In the genomic region with DNA sequence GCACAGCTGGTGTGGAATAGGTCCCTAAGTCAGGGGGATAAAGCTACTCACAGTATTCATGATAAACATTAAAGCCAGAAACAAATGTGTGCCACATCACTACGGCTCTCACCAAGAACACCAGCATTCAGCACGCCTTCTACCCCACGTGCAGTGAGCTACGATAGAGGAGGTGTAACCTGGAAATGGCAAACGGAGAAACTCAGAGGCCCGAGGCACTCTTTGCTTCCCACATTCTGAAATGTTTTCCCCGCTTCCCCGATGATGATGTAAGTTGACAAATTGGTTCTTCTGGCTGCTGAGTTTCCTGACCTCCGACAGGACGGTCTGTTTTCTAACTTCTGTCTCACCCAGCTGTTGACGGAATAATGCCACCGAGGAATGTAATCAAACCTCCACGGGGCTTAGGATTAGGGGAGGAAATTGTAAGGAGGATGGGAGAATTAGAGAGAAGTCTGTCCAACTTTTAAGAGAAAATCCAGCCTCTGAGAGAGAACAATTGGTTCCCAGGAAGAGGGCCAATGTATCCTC, we compare ENCODE assay signal across 25 mouse cellular contexts.
A peak's percentile ranks its signal among the peaks of the same experiment; 100 is the strongest.
DNase-seq lines count a peak whose midpoint lies in the region; ATAC-seq and TF ChIP-seq lines count a peak whose summit lies in the region.
"Had no signal": no experiment of that assay in that cellular context is flagged by ENCODE, and none has a peak within 500 bp of the region (broad histone marks: within the 10 kb centered on the region; RNA-seq: fewer than 3 reads in every experiment).

No protein-coding gene starts in this region.

- no peaks in the 10 kb centered on the region for H3K27me3 ChIP-seq in heart, adult 2 months (ENCODE audit: control insufficient read depth, insufficient read depth, low read length)
- no peaks in the 10 kb centered on the region for H3K27me3 ChIP-seq in intestine, embryonic 14.5 days (replicated peaks; ENCODE audit: control insufficient read depth, insufficient read depth, low read length)
- H3K27me3 ChIP-seq in intestine, postnatal 0 days (replicated peaks; ENCODE audit: control insufficient read depth, insufficient read depth, low read length): no peaks in the 10 kb centered on the region
- no peaks in the 10 kb centered on the region for H3K27me3 ChIP-seq in stomach, embryonic 16.5 days (ENCODE audit: control insufficient read depth, insufficient read depth, low read length)
- H3K27me3 ChIP-seq in stomach, postnatal 0 days (ENCODE audit: control insufficient read depth, insufficient read depth, low read length): no peaks in the 10 kb centered on the region
- H3K27me3 ChIP-seq in embryonic facial prominence, embryonic 14.5 days (replicated peaks; ENCODE audit: control insufficient read depth, insufficient read depth, low read length): no peaks in the 10 kb centered on the region
- no peaks in the 10 kb centered on the region for H3K27me3 ChIP-seq in kidney, embryonic 15.5 days
- H3K27me3 ChIP-seq: CH12.LX; embryonic facial prominence, embryonic 15.5 days; heart, embryonic 15.5 days; hindbrain, embryonic 13.5 days; intestine, embryonic 15.5 days; Patski had no signal

- no peak for TF ChIP-seq CTCF in heart, adult 2 months (IDR thresholded peaks at IDR 0.05)
- TF ChIP-seq CTCF in intestine, postnatal 0 days (IDR thresholded peaks at IDR 0.05; ENCODE audit: low read depth): no peak
- no peak for TF ChIP-seq CTCF in stomach, postnatal 0 days (IDR thresholded peaks at IDR 0.05; ENCODE audit: low read depth)

- H3K36me3 ChIP-seq in heart, adult 2 months (ENCODE audit: control insufficient read depth, insufficient read depth, low read length): peaks cover 8% of the 10 kb centered on the region; the same call in 1 of the 2 replicates
- H3K36me3 ChIP-seq in intestine, embryonic 14.5 days (ENCODE audit: control insufficient read depth, insufficient read depth, low read length): no peaks in the 10 kb centered on the region
- H3K36me3 ChIP-seq in intestine, postnatal 0 days (ENCODE audit: control insufficient read depth, insufficient read depth): no peaks in the 10 kb centered on the region
- no peaks in the 10 kb centered on the region for H3K36me3 ChIP-seq in stomach, embryonic 16.5 days (ENCODE audit: control insufficient read depth, insufficient read depth, low read length)
- H3K36me3 ChIP-seq in stomach, postnatal 0 days (ENCODE audit: control insufficient read depth, insufficient read depth, low read length): no peaks in the 10 kb centered on the region
- no peaks in the 10 kb centered on the region for H3K36me3 ChIP-seq in embryonic facial prominence, embryonic 14.5 days (ENCODE audit: control insufficient read depth, insufficient read depth, low read length)
- no peaks in the 10 kb centered on the region for H3K36me3 ChIP-seq in kidney, embryonic 15.5 days
- H3K36me3 ChIP-seq: embryonic facial prominence, embryonic 15.5 days; forebrain, embryonic 10.5 days; heart, embryonic 15.5 days; hindbrain, embryonic 13.5 days; intestine, embryonic 15.5 days had no signal

- H3K79me2 ChIP-seq in heart, adult 2 months (replicated peaks; ENCODE audit: control insufficient read depth, insufficient read depth, low read length): peaks cover 9% of the 10 kb centered on the region

- no peaks in the 10 kb centered on the region for H3K9me3 ChIP-seq in intestine, embryonic 14.5 days (ENCODE audit: control insufficient read depth, low read length)
- H3K9me3 ChIP-seq in intestine, postnatal 0 days (ENCODE audit: control insufficient read depth): no peaks in the 10 kb centered on the region
- no peaks in the 10 kb centered on the region for H3K9me3 ChIP-seq in stomach, embryonic 16.5 days (replicated peaks; ENCODE audit: control insufficient read depth, low read length)
- H3K9me3 ChIP-seq in stomach, postnatal 0 days (ENCODE audit: control insufficient read depth, low read length): no peaks in the 10 kb centered on the region
- no peaks in the 10 kb centered on the region for H3K9me3 ChIP-seq in embryonic facial prominence, embryonic 14.5 days (ENCODE audit: control insufficient read depth, low read length)
- H3K9me3 ChIP-seq in kidney, embryonic 15.5 days (replicated peaks): no peaks in the 10 kb centered on the region
- H3K9me3 ChIP-seq: embryonic facial prominence, embryonic 15.5 days; forebrain, embryonic 10.5 days; heart, embryonic 15.5 days; hindbrain, embryonic 13.5 days; intestine, embryonic 15.5 days had no signal

- ATAC-seq in intestine, embryonic 14.5 days (replicated peaks; ENCODE audit: low FRiP score, low TSS enrichment, low read depth): no peak
- no peak for ATAC-seq in intestine, postnatal 0 days
- ATAC-seq in stomach, embryonic 16.5 days (ENCODE audit: insufficient read depth, low FRiP score): no peak
- ATAC-seq in stomach, postnatal 0 days (ENCODE audit: low FRiP score, low TSS enrichment): no peak
- 0 out of 2 replicates have a peak, but pooled peaks have one; percentile 18 for ATAC-seq in embryonic facial prominence, embryonic 14.5 days (ENCODE audit: low read depth)
- no peak for ATAC-seq in kidney, embryonic 15.5 days (replicated peaks; ENCODE audit: low FRiP score)
- ATAC-seq: activated CD4-positive, CD25-positive, alpha-beta regulatory T cell, adult 4 months; forebrain, embryonic 14.5 days; hindbrain, postnatal 0 days; intestine, embryonic 15.5 days; Patski had no signal

- DNase-seq in heart, adult 2 months: no peak
- DNase-seq in heart, adult 9 months (ENCODE audit: low spot score in 2 of 2): no peak
- DNase-seq in intestine, embryonic 14.5 days (ENCODE audit: low spot score): no peak
- DNase-seq in stomach, postnatal 0 days (ENCODE audit: low spot score): no peak
- DNase-seq in embryonic facial prominence, embryonic 14.5 days (ENCODE audit: low spot score): peak; percentile 45
- DNase-seq: adrenal gland, postnatal 14 days; cerebellum, adult 18-20 months; cerebellum, adult 9-11 months; cerebellum, postnatal 36 days; gastrocnemius, postnatal 36 days; kidney, adult 9 months had no signal

- peak overlapping the region; percentile 18; the same call in 1 of the 2 replicates for H3K4me2 ChIP-seq in intestine, embryonic 14.5 days (ENCODE audit: low read length)
- no peak overlapping the region for H3K4me2 ChIP-seq in intestine, postnatal 0 days (replicated peaks; ENCODE audit: low read depth)
- H3K4me2 ChIP-seq in stomach, embryonic 16.5 days (ENCODE audit: low read depth, low read length): peak overlapping the region; percentile 6; the same call in 1 of the 2 replicates
- H3K4me2 ChIP-seq in stomach, postnatal 0 days (replicated peaks; ENCODE audit: low read depth): no peak overlapping the region
- no peak overlapping the region for H3K4me2 ChIP-seq in embryonic facial prominence, embryonic 14.5 days (ENCODE audit: low read depth, low read length)
- no peak overlapping the region for H3K4me2 ChIP-seq in kidney, embryonic 15.5 days
- H3K4me2 ChIP-seq: embryonic facial prominence, embryonic 15.5 days; heart, embryonic 15.5 days; hindbrain, embryonic 13.5 days; intestine, embryonic 15.5 days had no signal

- TF ChIP-seq POLR2A in heart, adult 2 months (IDR thresholded peaks at IDR 0.05; ENCODE audit: insufficient read depth, low read depth, low read length): no peak

- H3K4me1 ChIP-seq in heart, adult 2 months (ENCODE audit: control insufficient read depth, insufficient read depth, low read length): peaks cover 7% of the 10 kb centered on the region
- H3K4me1 ChIP-seq in intestine, embryonic 14.5 days (replicated peaks; ENCODE audit: control insufficient read depth, insufficient read depth, low read length): peaks cover 7% of the 10 kb centered on the region; the same call in 1 of the 2 replicates
- H3K4me1 ChIP-seq in intestine, postnatal 0 days (replicated peaks; ENCODE audit: control insufficient read depth, insufficient read depth, low read length): no peaks in the 10 kb centered on the region
- no peaks in the 10 kb centered on the region for H3K4me1 ChIP-seq in stomach, embryonic 16.5 days (ENCODE audit: control insufficient read depth, insufficient read depth, low read length)
- no peaks in the 10 kb centered on the region for H3K4me1 ChIP-seq in stomach, postnatal 0 days (replicated peaks; ENCODE audit: control insufficient read depth, insufficient read depth)
- 0 out of 2 replicates have a peak, but pooled peaks cover 3% of the 10 kb centered on the region for H3K4me1 ChIP-seq in embryonic facial prominence, embryonic 14.5 days (ENCODE audit: control insufficient read depth, insufficient read depth, low read length)
- peaks cover 10% of the 10 kb centered on the region for H3K4me1 ChIP-seq in kidney, embryonic 15.5 days
- H3K4me1 ChIP-seq: heart, embryonic 15.5 days; hindbrain, embryonic 13.5 days had no signal

- 17% methylated on average over 13 of the region's 13 CpGs for WGBS in heart, adult 2 months
- 17% methylated on average over 13 of the region's 13 CpGs for WGBS in intestine, embryonic 14.5 days
- WGBS in intestine, postnatal 0 days: 43% methylated on average over 13 of the region's 13 CpGs
- WGBS in stomach, embryonic 16.5 days: 20% methylated on average over 13 of the region's 13 CpGs
- 18% methylated on average over 13 of the region's 13 CpGs for WGBS in stomach, postnatal 0 days
- 11% methylated on average over 13 of the region's 13 CpGs for WGBS in embryonic facial prominence, embryonic 14.5 days
- WGBS in kidney, embryonic 15.5 days: 42% methylated on average over 13 of the region's 13 CpGs

- H3K4me3 ChIP-seq in heart, adult 2 months: 0 out of 2 replicates have a peak overlapping the region, but pooled peaks have one; percentile 3
- no peak overlapping the region for H3K4me3 ChIP-seq in intestine, embryonic 14.5 days (ENCODE audit: low read depth, low read length)
- H3K4me3 ChIP-seq in intestine, postnatal 0 days (ENCODE audit: low read depth, low read length): no peak overlapping the region
- H3K4me3 ChIP-seq in stomach, embryonic 16.5 days (replicated peaks; ENCODE audit: low read length): no peak overlapping the region
- no peak overlapping the region for H3K4me3 ChIP-seq in stomach, postnatal 0 days (ENCODE audit: low read depth, low read length)
- H3K4me3 ChIP-seq in embryonic facial prominence, embryonic 14.5 days (ENCODE audit: low read depth, low read length): no peak overlapping the region
- no peak overlapping the region for H3K4me3 ChIP-seq in kidney, embryonic 15.5 days (replicated peaks)
- H3K4me3 ChIP-seq: embryonic facial prominence, embryonic 15.5 days; erythroblast, embryonic 14.5 days; forebrain, embryonic 10.5 days; heart, embryonic 15.5 days; hindbrain, embryonic 13.5 days; intestine, embryonic 15.5 days had no signal

- intact Hi-C loops in heart, adult 2 months (cut with DNase I): no loop called here

- TF ChIP-seq EP300 in heart, adult 2 months (IDR thresholded peaks at IDR 0.05; ENCODE audit: insufficient read depth, low read depth, low read length): no peak
- no peak for TF ChIP-seq EP300 in stomach, postnatal 0 days (optimal IDR thresholded peaks at IDR 0.05)

- no peak overlapping the region for H3K9ac ChIP-seq in heart, adult 2 months (ENCODE audit: low read depth, low read length)
- H3K9ac ChIP-seq in intestine, embryonic 14.5 days (ENCODE audit: low read length): no peak overlapping the region
- no peak overlapping the region for H3K9ac ChIP-seq in intestine, postnatal 0 days (ENCODE audit: low read depth, low read length)
- no peak overlapping the region for H3K9ac ChIP-seq in stomach, embryonic 16.5 days (ENCODE audit: low read length)
- no peak overlapping the region for H3K9ac ChIP-seq in stomach, postnatal 0 days (ENCODE audit: low read length)
- no peak overlapping the region for H3K9ac ChIP-seq in embryonic facial prominence, embryonic 14.5 days (ENCODE audit: low read depth, low read length)
- no peak overlapping the region for H3K9ac ChIP-seq in kidney, embryonic 15.5 days
- H3K9ac ChIP-seq: embryonic facial prominence, embryonic 15.5 days; heart, embryonic 15.5 days; hindbrain, embryonic 13.5 days; intestine, embryonic 15.5 days had no signal

- H3K27ac ChIP-seq in heart, adult 2 months: no peak overlapping the region
- no peak overlapping the region for H3K27ac ChIP-seq in intestine, embryonic 14.5 days (ENCODE audit: low read depth)
- no peak overlapping the region for H3K27ac ChIP-seq in intestine, postnatal 0 days (ENCODE audit: low read depth, low read length)
- H3K27ac ChIP-seq in stomach, embryonic 16.5 days (ENCODE audit: low read length): no peak overlapping the region
- H3K27ac ChIP-seq in stomach, postnatal 0 days (replicated peaks): no peak overlapping the region
- H3K27ac ChIP-seq in embryonic facial prominence, embryonic 14.5 days (replicated peaks; ENCODE audit: low read depth, low read length): no peak overlapping the region
- no peak overlapping the region for H3K27ac ChIP-seq in kidney, embryonic 15.5 days
- H3K27ac ChIP-seq: embryonic facial prominence, embryonic 15.5 days; forebrain, embryonic 10.5 days; heart, embryonic 15.5 days; hindbrain, embryonic 13.5 days; hindbrain, postnatal 0 days; intestine, embryonic 15.5 days had no signal

Comparison
In these comparisons a context has a peak if more than half of its experiments do, and no peak if none do; other contexts are left out.
1. H3K4me2 ChIP-seq: peak in intestine, embryonic 14.5 days (single experiment) and stomach, embryonic 16.5 days (single experiment); none in intestine, postnatal 0 days (single experiment), stomach, postnatal 0 days (single experiment), embryonic facial prominence, embryonic 14.5 days (single experiment) and kidney, embryonic 15.5 days (single experiment).